Mouse (Mus musculus): ENCODE results near the gene Ccdc106. TPM values are rescaled to one million over a fixed set of nuclear protein-coding genes. Genes with fewer than 3 reads are reported as not detected.

Gene Ccdc106
- polyA plus RNA-seq (2014; fragmentation: Nextera tagmentation; extraction: Ambion mirVana): 22.4 and 25.0 TPM in 2 replicates

- Histone ChIP-seq H3K4me1 (ENCODE audit: control insufficient read depth, insufficient read depth, low read length) (peaks cover 9% of the 10 kb centered on the region; the same call in 1 of the 2 replicates), H3K36me3 (ENCODE audit: control insufficient read depth, insufficient read depth, low read length) (peaks cover 29% of the 10 kb centered on the region), H3K4me2 (replicated peaks; ENCODE audit: low read depth, low read length) (peak within 1 kb of the TSS; percentile 84), H3K9me3 (ENCODE audit: control insufficient read depth, low read depth, low read length) (no peaks in the 10 kb centered on the region), H3K9ac (replicated peaks; ENCODE audit: low read depth, low read length) (peak within 1 kb of the TSS; percentile 84), H3K4me3 (ENCODE audit: low read depth, low read length) (peak within 1 kb of the TSS; percentile 85), H3K27ac (ENCODE audit: low read length) (peak within 1 kb of the TSS; percentile 98), H3K27me3 (ENCODE audit: control insufficient read depth, insufficient read depth, low read length) (no peaks in the 10 kb centered on the region)
- ATAC-seq (ENCODE audit: insufficient number of reproducible peaks, insufficient read depth, low FRiP score, low read depth): peak; percentile 93
- under 1% methylated on average over 49 of the region's 49 CpGs for WGBS
Measured at GRCm38 (mm10) chr7:5020000-5020681, at the start of gene Ccdc106, which contains the start of gene Zfp865. Gene Ccdc106 (plus strand): TSS chr7:5020553. Gene Zfp865 (plus strand): TSS chr7:5020376.

GRCm38 (mm10) chr7:4971068-4971467 lies 49.3 kb upstream of the Ccdc106 start, which contains the start of gene Sbk3:
Gene Sbk3 (minus strand): TSS chr7:4971168.
- H3K4me3 ChIP-seq (ENCODE audit: low read depth, low read length): no peak within 1 kb of the TSS
- no peak for ATAC-seq (ENCODE audit: insufficient number of reproducible peaks, insufficient read depth, low FRiP score, low read depth)
- H3K4me2 ChIP-seq (replicated peaks; ENCODE audit: low read depth, low read length): no peak within 1 kb of the TSS
- H3K4me1 ChIP-seq (ENCODE audit: control insufficient read depth, insufficient read depth, low read length): no peaks in the 10 kb centered on the region
- H3K36me3 ChIP-seq (ENCODE audit: control insufficient read depth, insufficient read depth, low read length): no peaks in the 10 kb centered on the region
- H3K27me3 ChIP-seq (ENCODE audit: control insufficient read depth, insufficient read depth, low read length): no peaks in the 10 kb centered on the region
- no peak within 1 kb of the TSS for H3K27ac ChIP-seq (ENCODE audit: low read length)
- no peaks in the 10 kb centered on the region for H3K9me3 ChIP-seq (ENCODE audit: control insufficient read depth, low read depth, low read length)
- H3K9ac ChIP-seq (replicated peaks; ENCODE audit: low read depth, low read length): no peak within 1 kb of the TSS
- WGBS: 40% methylated on average over 6 of the region's 6 CpGs

- 13% methylated on average over 7 of the region's 7 CpGs for WGBS
- no peak overlapping the region for H3K27ac ChIP-seq (ENCODE audit: low read length)
Measured at GRCm38 (mm10) chr7:4971710-4972109, 48.6 kb upstream of the Ccdc106 start.

GRCm38 (mm10) chr7:4972321-4973047 lies 47.9 kb upstream of the Ccdc106 start:
- no peak for ATAC-seq (ENCODE audit: insufficient number of reproducible peaks, insufficient read depth, low FRiP score, low read depth)

More at GRCm38 (mm10) chr7:4971710-4972109, 48.6 kb upstream of the Ccdc106 start:
- Histone ChIP-seq H3K9ac (replicated peaks; ENCODE audit: low read depth, low read length) (no peak overlapping the region), H3K4me2 (replicated peaks; ENCODE audit: low read depth, low read length) (no peak overlapping the region), H3K4me1 (ENCODE audit: control insufficient read depth, insufficient read depth, low read length) (no peaks in the 10 kb centered on the region), H3K4me3 (ENCODE audit: low read depth, low read length) (no peak overlapping the region), H3K9me3 (ENCODE audit: control insufficient read depth, low read depth, low read length) (no peaks in the 10 kb centered on the region), H3K36me3 (ENCODE audit: control insufficient read depth, insufficient read depth, low read length) (no peaks in the 10 kb centered on the region), H3K27me3 (ENCODE audit: control insufficient read depth, insufficient read depth, low read length) (no peaks in the 10 kb centered on the region)
- no peak for ATAC-seq (ENCODE audit: insufficient number of reproducible peaks, insufficient read depth, low FRiP score, low read depth)

GRCm38 (mm10) chr7:4975455-4975854 lies 44.9 kb upstream of the Ccdc106 start:
- Histone ChIP-seq H3K4me2 (replicated peaks; ENCODE audit: low read depth, low read length) (no peak overlapping the region), H3K36me3 (ENCODE audit: control insufficient read depth, insufficient read depth, low read length) (no peaks in the 10 kb centered on the region), H3K27me3 (ENCODE audit: control insufficient read depth, insufficient read depth, low read length) (no peaks in the 10 kb centered on the region), H3K9ac (replicated peaks; ENCODE audit: low read depth, low read length) (no peak overlapping the region), H3K4me3 (ENCODE audit: low read depth, low read length) (no peak overlapping the region), H3K4me1 (ENCODE audit: control insufficient read depth, insufficient read depth, low read length) (no peaks in the 10 kb centered on the region), H3K9me3 (ENCODE audit: control insufficient read depth, low read depth, low read length) (no peaks in the 10 kb centered on the region), H3K27ac (ENCODE audit: low read length) (no peak overlapping the region)
- ATAC-seq (ENCODE audit: insufficient number of reproducible peaks, insufficient read depth, low FRiP score, low read depth): no peak
- WGBS: 52% methylated on average over 4 of the region's 4 CpGs

More at GRCm38 (mm10) chr7:4972321-4973047, 47.9 kb upstream of the Ccdc106 start:
- H3K36me3 ChIP-seq (ENCODE audit: control insufficient read depth, insufficient read depth, low read length): no peaks in the 10 kb centered on the region
- no peaks in the 10 kb centered on the region for H3K27me3 ChIP-seq (ENCODE audit: control insufficient read depth, insufficient read depth, low read length)
- H3K4me3 ChIP-seq (ENCODE audit: low read depth, low read length): no peak overlapping the region
- no peak overlapping the region for H3K27ac ChIP-seq (ENCODE audit: low read length)
- WGBS: 72% methylated on average over 18 of the region's 18 CpGs
- H3K4me1 ChIP-seq (ENCODE audit: control insufficient read depth, insufficient read depth, low read length): no peaks in the 10 kb centered on the region
- H3K9ac ChIP-seq (replicated peaks; ENCODE audit: low read depth, low read length): no peak overlapping the region
- H3K4me2 ChIP-seq (replicated peaks; ENCODE audit: low read depth, low read length): no peak overlapping the region
- H3K9me3 ChIP-seq (ENCODE audit: control insufficient read depth, low read depth, low read length): no peaks in the 10 kb centered on the region

- Histone ChIP-seq H3K9me3 (ENCODE audit: control insufficient read depth, low read depth, low read length) (no peaks in the 10 kb centered on the region), H3K4me2 (replicated peaks; ENCODE audit: low read depth, low read length) (no peak overlapping the region), H3K36me3 (ENCODE audit: control insufficient read depth, insufficient read depth, low read length) (no peaks in the 10 kb centered on the region), H3K4me1 (ENCODE audit: control insufficient read depth, insufficient read depth, low read length) (no peaks in the 10 kb centered on the region), H3K27ac (ENCODE audit: low read length) (no peak overlapping the region), H3K4me3 (ENCODE audit: low read depth, low read length) (no peak overlapping the region), H3K27me3 (ENCODE audit: control insufficient read depth, insufficient read depth, low read length) (no peaks in the 10 kb centered on the region), H3K9ac (replicated peaks; ENCODE audit: low read depth, low read length) (no peak overlapping the region)
- 88% methylated on average over 7 of the region's 7 CpGs for WGBS
- no peak for ATAC-seq (ENCODE audit: insufficient number of reproducible peaks, insufficient read depth, low FRiP score, low read depth)
Measured at GRCm38 (mm10) chr7:4976832-4977231, 43.5 kb upstream of the Ccdc106 start.

- no peak overlapping the region for H3K9ac ChIP-seq (replicated peaks; ENCODE audit: low read depth, low read length)
- peaks cover 9% of the 10 kb centered on the region for H3K36me3 ChIP-seq (ENCODE audit: control insufficient read depth, insufficient read depth, low read length)
- H3K4me2 ChIP-seq (replicated peaks; ENCODE audit: low read depth, low read length): no peak overlapping the region
- H3K27me3 ChIP-seq (ENCODE audit: control insufficient read depth, insufficient read depth, low read length): no peaks in the 10 kb centered on the region
- no peaks in the 10 kb centered on the region for H3K4me1 ChIP-seq (ENCODE audit: control insufficient read depth, insufficient read depth, low read length)
- no peaks in the 10 kb centered on the region for H3K9me3 ChIP-seq (ENCODE audit: control insufficient read depth, low read depth, low read length)
- no peak overlapping the region for H3K4me3 ChIP-seq (ENCODE audit: low read depth, low read length)
- WGBS: 61% methylated on average over 2 of the region's 2 CpGs
- no peak for ATAC-seq (ENCODE audit: insufficient number of reproducible peaks, insufficient read depth, low FRiP score, low read depth)
- H3K27ac ChIP-seq (ENCODE audit: low read length): no peak overlapping the region
Measured at GRCm38 (mm10) chr7:4988250-4988649, 32.1 kb upstream of the Ccdc106 start.

- H3K27ac ChIP-seq (ENCODE audit: low read length): no peak overlapping the region
- no peak for ATAC-seq (ENCODE audit: insufficient number of reproducible peaks, insufficient read depth, low FRiP score, low read depth)
- H3K4me2 ChIP-seq (replicated peaks; ENCODE audit: low read depth, low read length): no peak overlapping the region
- no peak overlapping the region for H3K9ac ChIP-seq (replicated peaks; ENCODE audit: low read depth, low read length)
- peaks cover 12% of the 10 kb centered on the region; the same call in 1 of the 2 replicates for H3K9me3 ChIP-seq (ENCODE audit: control insufficient read depth, low read depth, low read length)
- H3K4me3 ChIP-seq (ENCODE audit: low read depth, low read length): no peak overlapping the region
- 53% methylated on average over 52 of the region's 55 CpGs for WGBS
- no peaks in the 10 kb centered on the region; the same call in 1 of the 2 replicates for H3K4me1 ChIP-seq (ENCODE audit: control insufficient read depth, insufficient read depth, low read length)
- H3K27me3 ChIP-seq (ENCODE audit: control insufficient read depth, insufficient read depth, low read length): no peaks in the 10 kb centered on the region
- H3K36me3 ChIP-seq (ENCODE audit: control insufficient read depth, insufficient read depth, low read length): peaks cover 17% of the 10 kb centered on the region
Measured at GRCm38 (mm10) chr7:4993347-4993998, 26.9 kb upstream of the Ccdc106 start.
